Mouse (Mus musculus) liver, embryonic 14.5 days (tissue): ENCODE measurements around the gene Pfpl.

Experiments
- CTCF ChIP-seq: IDR thresholded peaks from 2 replicates; pipeline ENCODE4 v1.5.1; 2016; ENCODE audit warnings: antibody characterized with exemption, low read depth, control low read depth
- EP300 ChIP-seq: IDR thresholded peaks from 2 replicates; pipeline ENCODE4 v1.6.1; 2016; ENCODE audit warnings: antibody characterized with exemption, low read depth

DNA sequence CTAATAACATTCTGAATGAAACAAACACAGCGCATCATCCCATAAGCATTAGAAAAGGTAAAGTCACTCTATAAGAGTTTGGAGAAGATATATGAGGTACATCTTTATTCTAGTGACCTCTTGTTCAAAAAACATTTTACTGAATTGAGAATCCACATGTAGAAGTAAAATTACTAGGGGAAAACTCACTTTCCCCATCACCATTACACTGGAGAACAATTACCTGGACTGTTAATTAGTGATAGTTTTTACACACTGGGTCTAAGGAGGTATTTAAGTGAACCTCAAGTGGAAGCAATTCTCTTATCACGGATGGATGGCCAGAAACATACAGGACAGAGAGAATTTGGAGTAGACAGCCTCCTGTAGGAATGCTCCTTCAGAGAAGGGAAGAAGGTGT lies 40.7 kb upstream of the Pfpl start, which contains the start of gene Olfr1440:
- TF ChIP-seq CTCF (no peak), EP300 (no peak)
